Mouse (Mus musculus) embryonic fibroblast, embryonic 13.5 days (primary cell): ENCODE results near the gene Fcgrt.

Source experiments
- CTCF ChIP-seq: IDR thresholded peaks from 2 replicates; pipeline ENCODE4 v1.5.1; 2011; ENCODE audit warnings: mild to moderate bottlenecking, control low read depth, low read length, moderate library complexity, borderline replicate concordance; ENCODE audit not compliant: insufficient read depth
- POLR2A ChIP-seq: IDR thresholded peaks from 2 replicates; pipeline ENCODE4 v1.6.1; 2011; ENCODE audit warnings: low read depth, mild to moderate bottlenecking, control low read depth, low read length, moderate library complexity

GRCm38 (mm10) chr7:45046853-45047350, 56.7 kb downstream of the Fcgrt start:
- TF ChIP-seq CTCF = no peak
- no peak for TF ChIP-seq POLR2A
